Mouse (Mus musculus): Measurements from ENCODE around the gene Sipa1l1. TPM values are rescaled to one million over a fixed set of nuclear protein-coding genes. Genes with fewer than 3 reads are reported as not detected.
A peak's percentile ranks its signal among the peaks of the same experiment; 100 is the strongest.

Sipa1l1 gene
- polyA plus RNA-seq, 1 experiment from 2014 or later, result 26.4 TPM

DNA sequence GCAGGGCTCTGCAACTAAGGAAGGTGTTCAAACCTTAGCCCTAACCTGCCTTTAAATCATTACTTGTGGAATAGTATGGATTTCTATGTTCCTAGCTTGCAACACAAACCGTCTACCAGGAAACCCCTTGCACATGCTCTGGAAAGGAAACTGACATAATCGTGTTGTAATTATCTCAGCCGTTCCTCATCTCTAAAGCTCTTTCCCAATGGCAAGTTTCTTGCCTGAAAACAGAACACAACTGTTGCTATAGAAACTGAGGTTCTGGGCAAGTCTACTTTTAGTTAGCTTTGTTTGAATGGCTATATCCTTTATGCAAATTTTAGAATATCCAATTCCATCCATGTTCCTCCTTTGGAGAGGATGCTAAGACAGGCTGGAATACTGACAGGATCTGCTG lies 217.9 kb downstream of the Sipa1l1 start:
- Histone ChIP-seq H3K4me2 (no peak overlapping the region), H3K27me3 (replicated peaks) (no peaks in the 10 kb centered on the region), H3K36me3 (peaks cover 5% of the 10 kb centered on the region; the same call in 1 of the 2 replicates), H3K4me3 (replicated peaks) (no peak overlapping the region), H3K9me3 (no peaks in the 10 kb centered on the region), H3K27ac (no peak overlapping the region), H3K4me1 (no peaks in the 10 kb centered on the region), H3K9ac (no peak overlapping the region)
- WGBS, result 74% methylated on average over 3 of the region's 3 CpGs
- ATAC-seq (ENCODE audit: insufficient read depth, low FRiP score, low read depth), result no peak

DNA sequence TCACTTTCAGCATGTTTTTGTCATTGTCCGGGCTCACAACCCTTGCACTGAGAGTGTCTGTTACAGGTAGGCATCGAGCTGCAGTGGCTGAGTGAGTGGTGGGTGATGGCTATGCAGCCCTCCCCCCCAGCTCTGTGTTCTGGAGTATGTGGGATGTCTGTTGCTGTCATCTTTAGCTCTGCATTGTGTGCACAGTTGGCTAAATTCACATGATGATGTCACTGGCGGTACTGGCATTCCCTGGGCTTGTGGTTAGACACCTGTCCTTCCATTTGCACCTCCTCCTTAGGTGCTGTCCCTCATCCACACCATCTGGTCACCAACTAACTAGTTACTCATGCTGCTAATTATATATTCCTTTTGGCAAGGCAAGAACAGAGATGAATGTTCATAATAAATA lies 218.5 kb downstream of the Sipa1l1 start:
- Histone ChIP-seq H3K4me1 (no peaks in the 10 kb centered on the region), H3K9ac (no peak overlapping the region), H3K27ac (no peak overlapping the region), H3K9me3 (no peaks in the 10 kb centered on the region), H3K36me3 (peaks cover 5% of the 10 kb centered on the region; the same call in 1 of the 2 replicates), H3K4me2 (no peak overlapping the region), H3K4me3 (replicated peaks) (no peak overlapping the region), H3K27me3 (replicated peaks) (no peaks in the 10 kb centered on the region)
- 91% methylated on average over 3 of the region's 3 CpGs for WGBS
- ATAC-seq (ENCODE audit: insufficient read depth, low FRiP score, low read depth), result no peak

DNA sequence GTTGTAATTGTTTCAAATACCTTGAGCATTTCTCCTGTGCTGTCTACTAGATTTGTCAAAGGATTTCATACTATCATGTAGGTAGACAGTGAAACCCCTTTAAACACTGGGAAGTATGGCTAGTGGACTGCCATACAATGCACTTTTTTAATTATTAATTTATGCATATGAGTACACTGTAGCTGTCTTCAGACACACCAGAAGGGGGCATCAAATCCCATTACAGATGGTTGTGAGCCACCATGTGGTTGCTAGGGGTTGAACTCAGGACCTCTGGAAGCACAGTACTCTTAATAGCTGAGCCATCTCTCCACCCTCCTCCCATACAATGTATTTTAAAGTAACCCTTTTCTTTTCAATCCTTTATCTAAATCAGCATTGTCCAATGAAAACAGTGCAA lies 219.0 kb downstream of the Sipa1l1 start:
- H3K4me3 ChIP-seq (replicated peaks), result no peak overlapping the region
- no peak overlapping the region for H3K4me2 ChIP-seq
- ATAC-seq (ENCODE audit: insufficient read depth, low FRiP score, low read depth), result no peak
- H3K9ac ChIP-seq, result no peak overlapping the region
- H3K9me3 ChIP-seq, result no peaks in the 10 kb centered on the region
- H3K27ac ChIP-seq, result no peak overlapping the region
- H3K36me3 ChIP-seq, result peaks cover 5% of the 10 kb centered on the region; the same call in 1 of the 2 replicates
- H3K27me3 ChIP-seq (replicated peaks), result no peaks in the 10 kb centered on the region
- no peaks in the 10 kb centered on the region for H3K4me1 ChIP-seq

DNA sequence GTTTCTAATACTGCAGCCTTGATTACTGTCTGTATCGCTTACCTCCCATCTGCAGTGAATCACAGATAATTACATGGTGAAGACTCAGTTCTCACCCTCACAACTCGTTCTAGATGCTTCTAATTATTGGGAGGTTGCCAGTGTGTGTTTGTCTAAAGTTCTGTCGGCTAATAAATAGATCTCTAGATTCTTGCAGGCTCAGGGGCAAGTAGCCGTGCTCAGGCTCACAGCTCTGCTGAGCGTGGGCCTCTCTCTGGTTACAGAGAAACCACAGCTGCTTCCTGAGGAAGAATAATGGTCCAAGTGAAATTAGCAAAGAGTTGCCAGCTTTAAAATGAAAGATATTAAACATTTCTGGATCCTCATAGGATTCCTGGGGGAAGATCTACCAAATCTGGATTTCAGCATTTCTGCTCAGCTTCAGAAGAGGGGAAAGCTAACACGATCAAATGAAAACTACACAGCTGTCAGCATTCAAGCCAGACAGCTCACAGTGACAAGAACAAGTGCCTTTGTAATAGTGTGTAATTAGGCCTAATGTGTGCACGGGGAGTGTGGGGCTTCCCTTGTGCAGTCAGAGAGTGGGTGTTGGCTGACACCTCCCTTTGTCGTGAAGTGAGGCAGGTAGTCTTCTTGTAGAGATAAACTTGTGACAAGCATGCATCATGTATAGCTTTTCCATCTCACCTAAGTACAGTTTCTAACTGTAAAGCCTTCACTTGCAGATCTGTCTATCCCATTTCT lies 225.2 kb downstream of the Sipa1l1 start:
- H3K4me1 ChIP-seq, result peaks cover 8% of the 10 kb centered on the region
- no peaks in the 10 kb centered on the region; the same call in 1 of the 2 replicates for H3K36me3 ChIP-seq
- no peak overlapping the region for H3K4me2 ChIP-seq
- no peak overlapping the region for H3K9ac ChIP-seq
- H3K27ac ChIP-seq, result peak overlapping the region; percentile 17
- no peaks in the 10 kb centered on the region for H3K9me3 ChIP-seq
- H3K27me3 ChIP-seq (replicated peaks), result no peaks in the 10 kb centered on the region
- H3K4me3 ChIP-seq (replicated peaks), result no peak overlapping the region
- WGBS, result 26% methylated on average over 8 of the region's 8 CpGs
- ATAC-seq (ENCODE audit: insufficient read depth, low FRiP score, low read depth), result no peak

DNA sequence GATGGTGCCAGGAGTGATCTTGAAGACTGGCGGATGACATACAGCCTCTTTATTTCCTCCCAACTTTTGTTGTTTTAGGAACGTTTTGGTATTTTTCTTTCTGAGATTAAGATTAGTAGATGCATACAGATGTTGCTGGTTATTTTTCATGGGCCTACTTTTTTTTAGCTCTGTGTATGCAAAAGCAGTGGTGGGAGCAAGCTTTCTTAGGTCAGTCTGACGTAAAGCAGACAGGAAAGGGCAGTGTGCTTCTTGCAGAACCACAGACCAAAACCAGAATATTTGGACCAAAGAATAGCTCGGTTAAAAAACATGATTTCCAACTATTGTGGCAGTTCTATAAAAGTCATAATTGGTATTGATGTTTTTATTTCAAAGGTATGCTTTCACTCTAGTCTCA lies 226.1 kb downstream of the Sipa1l1 start:
- no peak overlapping the region for H3K27ac ChIP-seq
- 64% methylated on average over 4 of the region's 4 CpGs for WGBS
- no peaks in the 10 kb centered on the region; the same call in 1 of the 2 replicates for H3K36me3 ChIP-seq
- no peaks in the 10 kb centered on the region for H3K9me3 ChIP-seq
- H3K27me3 ChIP-seq (replicated peaks), result no peaks in the 10 kb centered on the region
- no peak for ATAC-seq (ENCODE audit: insufficient read depth, low FRiP score, low read depth)
- H3K4me3 ChIP-seq (replicated peaks), result no peak overlapping the region
- H3K9ac ChIP-seq, result no peak overlapping the region
- H3K4me1 ChIP-seq, result peaks cover 10% of the 10 kb centered on the region
- H3K4me2 ChIP-seq, result no peak overlapping the region

DNA sequence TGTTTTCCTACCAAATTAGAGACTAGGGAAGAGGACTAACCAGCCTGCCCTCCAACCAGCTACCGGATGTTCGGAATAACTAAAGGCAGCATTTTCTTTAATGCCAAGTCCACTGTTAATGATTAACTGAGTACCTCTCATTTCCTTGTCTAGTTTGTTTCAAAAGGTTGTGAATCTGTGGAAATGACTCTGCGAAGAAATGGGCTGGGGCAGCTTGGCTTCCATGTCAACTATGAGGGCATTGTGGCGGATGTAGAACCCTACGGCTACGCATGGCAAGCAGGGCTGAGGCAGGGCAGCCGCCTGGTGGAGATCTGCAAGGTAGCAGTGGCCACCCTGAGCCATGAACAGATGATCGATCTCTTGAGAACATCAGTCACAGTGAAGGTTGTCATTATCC lies 228.1 kb downstream of the Sipa1l1 start:
- Histone ChIP-seq H3K9ac (no peak overlapping the region), H3K9me3 (no peaks in the 10 kb centered on the region), H3K4me1 (peaks cover 23% of the 10 kb centered on the region), H3K27ac (peak overlapping the region; percentile 70; the same call in 1 of the 2 replicates), H3K4me3 (replicated peaks) (no peak overlapping the region), H3K36me3 (no peaks in the 10 kb centered on the region; the same call in 1 of the 2 replicates), H3K4me2 (no peak overlapping the region), H3K27me3 (replicated peaks) (no peaks in the 10 kb centered on the region)
- 71% methylated on average over 8 of the region's 8 CpGs for WGBS
- no peak for ATAC-seq (ENCODE audit: insufficient read depth, low FRiP score, low read depth)

DNA sequence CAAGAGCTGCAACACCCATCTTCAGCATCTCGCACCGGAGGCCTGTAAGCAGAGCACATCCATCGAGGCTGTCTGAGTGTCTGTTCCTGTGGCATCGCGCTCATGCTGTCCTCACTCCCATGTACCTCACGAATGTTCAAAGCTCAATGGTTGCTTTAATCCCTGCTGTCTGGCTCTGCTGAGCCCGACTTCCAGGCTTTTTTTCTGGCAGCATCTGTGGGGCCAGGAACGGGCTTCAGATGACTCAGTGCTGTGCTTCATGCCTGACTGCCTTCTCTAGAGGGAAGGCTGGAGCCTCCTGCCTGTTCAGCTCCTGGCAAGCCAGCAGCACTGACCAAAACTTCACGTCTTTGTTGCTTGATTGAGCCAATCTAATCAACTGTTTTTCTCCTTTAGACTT lies 228.6 kb downstream of the Sipa1l1 start:
- H3K4me1 ChIP-seq, result peaks cover 23% of the 10 kb centered on the region
- H3K4me2 ChIP-seq, result no peak overlapping the region

DNA sequence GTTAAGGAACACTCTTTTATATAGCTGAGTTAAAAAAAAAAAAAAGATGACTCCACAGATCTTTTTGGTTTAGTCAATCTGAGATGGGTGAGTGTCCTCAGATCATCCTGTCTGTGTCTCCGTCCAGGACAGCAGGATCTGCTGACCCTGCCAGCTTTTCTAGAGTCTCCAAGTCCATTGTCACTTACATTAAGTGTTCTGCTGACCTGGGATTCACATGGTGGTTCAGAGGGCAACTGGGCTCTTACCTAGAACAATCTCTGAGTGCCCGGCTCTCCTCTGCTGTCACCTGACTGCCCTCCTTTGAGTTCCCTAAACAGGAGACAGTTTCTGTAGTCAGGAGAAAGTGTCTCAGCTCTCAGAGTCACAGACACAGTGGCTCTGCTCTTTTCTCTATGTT lies 229.8 kb downstream of the Sipa1l1 start:
- no peak overlapping the region for H3K4me3 ChIP-seq (replicated peaks)
- 90% methylated on average over 2 of the region's 2 CpGs for WGBS
- no peak overlapping the region for H3K4me2 ChIP-seq
- H3K9ac ChIP-seq, result no peak overlapping the region
- H3K27ac ChIP-seq, result no peak overlapping the region
- peaks cover 8% of the 10 kb centered on the region; the same call in 1 of the 2 replicates for H3K36me3 ChIP-seq
- no peak for ATAC-seq (ENCODE audit: insufficient read depth, low FRiP score, low read depth)
- no peaks in the 10 kb centered on the region for H3K27me3 ChIP-seq (replicated peaks)
- H3K4me1 ChIP-seq, result peaks cover 23% of the 10 kb centered on the region
- no peaks in the 10 kb centered on the region for H3K9me3 ChIP-seq

More for the DNA sequence above, 228.6 kb downstream of the Sipa1l1 start:
- Histone ChIP-seq H3K36me3 (peaks cover 1% of the 10 kb centered on the region; the same call in 1 of the 2 replicates), H3K9me3 (no peaks in the 10 kb centered on the region), H3K27ac (peak overlapping the region; percentile 70; the same call in 1 of the 2 replicates), H3K27me3 (replicated peaks) (no peaks in the 10 kb centered on the region), H3K9ac (no peak overlapping the region), H3K4me3 (replicated peaks) (no peak overlapping the region)
- no peak for ATAC-seq (ENCODE audit: insufficient read depth, low FRiP score, low read depth)
- 59% methylated on average over 9 of the region's 9 CpGs for WGBS

DNA sequence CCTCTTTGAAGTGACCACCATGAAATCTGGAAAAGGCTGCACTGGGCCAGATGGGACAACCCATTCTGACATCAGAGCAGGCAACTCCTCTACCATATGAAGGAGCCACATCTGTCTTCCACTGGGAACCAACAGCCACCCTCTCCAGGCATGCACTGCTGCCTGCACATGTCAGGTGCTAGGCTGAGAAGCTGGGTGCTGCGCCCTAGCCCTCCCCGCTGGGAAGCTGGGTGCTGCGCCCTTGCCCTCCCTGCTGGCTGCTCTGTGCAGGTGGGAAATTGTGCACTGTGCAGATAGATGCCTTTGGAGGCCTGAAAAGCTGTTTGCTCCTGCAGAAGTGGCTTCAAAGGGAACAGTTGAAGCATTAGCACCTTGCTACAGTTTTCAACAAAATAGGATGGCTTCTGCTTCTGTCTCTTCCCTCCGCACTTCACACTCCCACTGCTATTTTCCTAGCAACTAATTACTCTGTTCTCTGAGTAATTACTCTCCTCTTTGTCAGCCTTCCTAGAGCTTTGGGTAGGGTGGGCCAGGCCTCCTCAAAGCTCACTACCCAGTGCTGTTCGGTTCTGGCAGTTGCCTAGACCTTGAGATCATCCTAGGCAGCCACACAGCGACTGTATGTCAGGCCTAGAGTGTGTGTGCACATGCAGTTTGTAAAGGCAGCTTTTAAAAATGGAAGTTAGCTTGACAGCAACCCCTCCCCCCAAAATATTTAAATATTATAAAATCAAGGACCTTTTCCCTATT lies 231.0 kb downstream of the Sipa1l1 start:
- WGBS, result 70% methylated on average over 6 of the region's 6 CpGs
- Histone ChIP-seq H3K4me1 (peaks cover 23% of the 10 kb centered on the region), H3K4me2 (no peak overlapping the region), H3K27me3 (replicated peaks) (no peaks in the 10 kb centered on the region), H3K36me3 (peaks cover 8% of the 10 kb centered on the region; the same call in 1 of the 2 replicates), H3K27ac (peak overlapping the region; percentile 70), H3K9me3 (no peaks in the 10 kb centered on the region), H3K9ac (no peak overlapping the region), H3K4me3 (replicated peaks) (no peak overlapping the region)
- no peak for ATAC-seq (ENCODE audit: insufficient read depth, low FRiP score, low read depth)

DNA sequence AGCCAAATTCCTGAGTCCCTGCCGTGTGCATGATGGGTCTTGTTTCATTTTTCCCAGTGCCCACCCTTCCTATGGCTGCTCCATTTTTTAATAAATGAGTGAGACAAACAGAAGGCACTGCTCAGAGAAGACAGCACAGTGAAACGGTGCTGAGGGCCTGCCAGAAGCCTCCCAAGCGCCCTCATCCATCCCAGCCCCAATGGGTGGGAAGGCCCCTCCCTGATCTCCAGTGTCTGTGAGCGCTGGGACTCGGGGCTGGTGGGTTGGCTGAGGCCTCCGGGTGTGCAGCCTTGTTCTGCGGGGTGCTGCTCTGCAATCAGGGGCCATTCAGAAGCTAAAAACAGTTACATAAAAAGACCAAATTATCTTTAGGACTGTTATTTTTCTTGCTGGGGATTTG lies 231.7 kb downstream of the Sipa1l1 start:
- H3K9ac ChIP-seq, result no peak overlapping the region
- ATAC-seq (ENCODE audit: insufficient read depth, low FRiP score, low read depth), result peak; percentile 33; the same call in 1 of the 2 replicates
- 57% methylated on average over 7 of the region's 7 CpGs for WGBS
- H3K4me1 ChIP-seq, result peaks cover 23% of the 10 kb centered on the region
- H3K27me3 ChIP-seq (replicated peaks), result no peaks in the 10 kb centered on the region
- no peak overlapping the region for H3K4me3 ChIP-seq (replicated peaks)
- peaks cover 8% of the 10 kb centered on the region; the same call in 1 of the 2 replicates for H3K36me3 ChIP-seq
- no peaks in the 10 kb centered on the region for H3K9me3 ChIP-seq
- H3K27ac ChIP-seq, result peak overlapping the region; percentile 70
- H3K4me2 ChIP-seq, result no peak overlapping the region

DNA sequence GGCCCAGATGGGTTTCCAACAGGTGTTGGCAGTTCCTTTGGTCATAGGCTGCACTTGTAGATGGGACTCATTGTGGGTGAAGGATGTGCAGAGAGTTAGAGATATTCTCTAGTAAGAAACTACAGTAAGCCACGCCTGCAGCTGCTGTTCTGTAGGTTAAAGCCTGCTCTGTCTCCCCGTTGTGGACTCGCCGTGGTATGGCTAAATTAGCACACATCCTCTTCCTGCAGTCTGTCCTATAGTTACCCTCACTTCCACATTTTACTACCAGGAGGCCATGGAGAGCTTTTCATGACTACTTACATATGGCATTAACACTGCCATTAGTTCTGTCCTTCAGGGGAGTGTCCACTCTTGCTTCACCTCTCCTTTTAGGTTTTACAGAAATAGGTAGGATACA lies 232.3 kb downstream of the Sipa1l1 start:
- peaks cover 23% of the 10 kb centered on the region for H3K4me1 ChIP-seq
- H3K36me3 ChIP-seq, result 0 out of 2 replicates have a peak, but pooled peaks cover 8% of the 10 kb centered on the region
- WGBS, result 70% methylated on average over 4 of the region's 4 CpGs
- H3K4me2 ChIP-seq, result no peak overlapping the region
- ATAC-seq (ENCODE audit: insufficient read depth, low FRiP score, low read depth), result no peak
- no peaks in the 10 kb centered on the region for H3K27me3 ChIP-seq (replicated peaks)
- H3K27ac ChIP-seq, result peak overlapping the region; percentile 70; the same call in 1 of the 2 replicates
- H3K4me3 ChIP-seq (replicated peaks), result no peak overlapping the region
- no peak overlapping the region for H3K9ac ChIP-seq
- no peaks in the 10 kb centered on the region for H3K9me3 ChIP-seq

DNA sequence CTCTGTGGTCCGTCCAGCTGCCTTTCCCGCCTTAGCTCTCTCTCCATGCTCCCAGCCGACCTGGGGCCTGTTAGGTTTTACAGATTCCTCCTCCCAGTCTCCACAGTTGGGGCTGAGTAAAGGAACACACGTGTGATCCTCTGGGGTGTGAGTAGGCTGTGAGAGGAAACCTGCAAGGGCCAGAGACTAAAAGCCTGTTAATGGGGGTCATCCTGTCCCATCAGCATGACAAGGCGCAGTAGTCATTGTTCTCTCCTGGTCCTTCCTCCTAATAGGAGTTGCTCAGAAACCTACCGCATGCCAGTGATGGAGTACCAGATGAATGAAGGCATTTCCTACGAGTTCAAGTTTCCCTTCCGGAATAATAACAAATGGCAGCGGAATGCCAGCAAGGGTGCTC lies 233.5 kb downstream of the Sipa1l1 start:
- Histone ChIP-seq H3K4me2 (no peak overlapping the region), H3K4me1 (peaks cover 18% of the 10 kb centered on the region), H3K27me3 (replicated peaks) (no peaks in the 10 kb centered on the region), H3K9me3 (no peaks in the 10 kb centered on the region), H3K9ac (no peak overlapping the region), H3K4me3 (replicated peaks) (no peak overlapping the region), H3K27ac (no peak overlapping the region), H3K36me3 (0 out of 2 replicates have a peak, but pooled peaks cover 8% of the 10 kb centered on the region)
- 68% methylated on average over 9 of the region's 9 CpGs for WGBS
- no peak for ATAC-seq (ENCODE audit: insufficient read depth, low FRiP score, low read depth)

All from stomach, embryonic 15.5 days (tissue).